Mouse (Mus musculus): ENCODE measurements around the gene Ddx17. TPM values are rescaled to one million over a fixed set of nuclear protein-coding genes. Genes with fewer than 3 reads are reported as not detected.

Gene Ddx17
- polyA plus RNA-seq, 1 experiment from 2014 or later, result 42.0 TPM

DNA sequence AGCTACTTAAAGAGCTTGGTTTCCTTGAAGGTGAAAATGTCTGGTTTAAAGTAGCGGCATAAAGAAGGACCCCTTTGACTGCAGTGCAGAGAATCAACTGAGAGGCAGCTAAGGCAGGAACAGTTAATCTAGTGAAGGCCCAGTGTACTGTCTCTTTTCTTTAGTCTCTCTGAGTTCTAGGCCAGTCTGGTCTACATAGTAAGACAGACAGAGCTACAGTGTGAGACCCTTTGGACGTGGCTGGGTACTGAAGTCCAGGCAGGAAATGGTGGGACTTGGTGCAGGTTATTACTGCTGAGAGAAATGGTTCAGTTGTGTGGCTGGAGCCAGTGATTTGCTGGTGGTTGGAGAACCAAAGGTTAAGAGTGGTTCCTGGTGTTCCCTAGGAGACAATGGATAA lies 1.7 kb upstream of the Ddx17 start:
- no peak for ATAC-seq (ENCODE audit: insufficient read depth, low FRiP score)
- H3K9me3 ChIP-seq (replicated peaks; ENCODE audit: control insufficient read depth, low read length), result no peaks in the 10 kb centered on the region
- peaks cover 2% of the 10 kb centered on the region; the same call in 1 of the 2 replicates for H3K36me3 ChIP-seq (ENCODE audit: control insufficient read depth, insufficient read depth, low read length)
- no peak overlapping the region for H3K9ac ChIP-seq (ENCODE audit: low read length)
- H3K27ac ChIP-seq (ENCODE audit: low read length), result no peak overlapping the region
- H3K4me3 ChIP-seq (replicated peaks; ENCODE audit: low read length), result no peak overlapping the region
- no peak overlapping the region for H3K4me2 ChIP-seq (ENCODE audit: low read depth, low read length)
- WGBS, result 100% methylated on average over 2 of the region's 2 CpGs
- H3K27me3 ChIP-seq (ENCODE audit: control insufficient read depth, insufficient read depth, low read length), result no peaks in the 10 kb centered on the region; the same call in 1 of the 2 replicates
- H3K4me1 ChIP-seq (ENCODE audit: control insufficient read depth, insufficient read depth, low read length), result peaks cover 19% of the 10 kb centered on the region

DNA sequence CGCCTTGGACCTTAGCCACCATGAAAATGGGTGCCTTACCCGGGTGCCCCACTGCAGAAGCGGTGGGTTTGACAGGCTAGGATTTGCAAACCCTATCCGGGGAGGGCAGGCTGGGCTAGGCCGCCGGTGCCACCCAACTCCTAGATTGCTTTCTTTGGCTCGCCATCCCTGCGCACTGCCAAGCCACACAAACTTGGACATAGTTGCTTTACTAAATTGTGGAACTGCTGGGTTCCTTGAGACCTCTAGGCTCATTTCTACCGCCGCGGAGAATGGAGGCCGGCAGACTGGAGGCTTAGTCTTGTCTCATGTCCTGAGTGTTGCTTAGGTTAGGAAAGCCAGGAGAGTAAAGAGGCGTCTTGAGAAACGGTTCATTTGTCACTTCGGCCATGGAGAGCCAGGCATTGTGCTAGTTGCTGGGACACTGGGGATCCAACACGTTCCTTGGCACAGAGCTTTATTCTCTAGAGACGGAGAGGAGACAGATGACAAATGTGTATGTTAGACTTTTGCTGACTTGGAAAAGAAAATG lies 814 bp upstream of the Ddx17 start:
- H3K9me3 ChIP-seq (replicated peaks; ENCODE audit: control insufficient read depth, low read length), result no peaks in the 10 kb centered on the region
- peak overlapping the region; percentile 94 for H3K4me3 ChIP-seq (replicated peaks; ENCODE audit: low read length)
- ATAC-seq (ENCODE audit: insufficient read depth, low FRiP score), result no peak
- 77% methylated on average over 17 of the region's 17 CpGs for WGBS
- peaks cover 11% of the 10 kb centered on the region; the same call in 1 of the 2 replicates for H3K36me3 ChIP-seq (ENCODE audit: control insufficient read depth, insufficient read depth, low read length)
- H3K9ac ChIP-seq (ENCODE audit: low read length), result peak overlapping the region; percentile 77
- H3K4me1 ChIP-seq (ENCODE audit: control insufficient read depth, insufficient read depth, low read length), result peaks cover 19% of the 10 kb centered on the region
- H3K27ac ChIP-seq (ENCODE audit: low read length), result peak overlapping the region; percentile 98
- H3K27me3 ChIP-seq (ENCODE audit: control insufficient read depth, insufficient read depth, low read length), result no peaks in the 10 kb centered on the region; the same call in 1 of the 2 replicates
- H3K4me2 ChIP-seq (ENCODE audit: low read depth, low read length), result peak overlapping the region; percentile 77

DNA sequence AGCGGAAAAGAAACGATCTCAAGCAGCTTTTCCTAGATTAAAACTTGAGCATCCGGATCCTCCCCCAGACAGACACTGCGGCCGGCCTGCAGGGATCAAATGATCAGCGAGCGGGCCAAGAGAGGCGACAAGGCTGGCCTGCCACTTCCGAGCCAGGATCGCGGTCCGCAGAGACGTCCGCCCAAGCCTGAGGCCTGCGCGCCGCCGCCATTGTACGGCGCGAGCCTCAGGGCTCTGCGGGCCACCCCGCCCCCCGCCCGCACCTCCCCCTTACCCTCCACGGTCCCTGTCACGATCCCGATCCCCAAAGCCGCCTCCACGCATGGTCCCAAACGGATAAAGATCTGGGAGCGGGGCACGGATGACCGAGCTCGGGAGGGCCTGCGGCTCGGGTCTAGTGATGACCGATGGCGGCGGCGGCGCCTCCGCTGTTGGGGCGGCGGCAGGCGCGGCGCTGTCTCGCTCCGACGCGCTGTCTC lies 581 bp downstream of the Ddx17 start:
- peak overlapping the region; percentile 74 for H3K4me2 ChIP-seq (ENCODE audit: low read depth, low read length)
- peak; percentile 59 for ATAC-seq (ENCODE audit: insufficient read depth, low FRiP score)
- no peaks in the 10 kb centered on the region; the same call in 1 of the 2 replicates for H3K27me3 ChIP-seq (ENCODE audit: control insufficient read depth, insufficient read depth, low read length)
- H3K9me3 ChIP-seq (replicated peaks; ENCODE audit: control insufficient read depth, low read length), result no peaks in the 10 kb centered on the region
- H3K4me1 ChIP-seq (ENCODE audit: control insufficient read depth, insufficient read depth, low read length), result peaks cover 19% of the 10 kb centered on the region
- H3K36me3 ChIP-seq (ENCODE audit: control insufficient read depth, insufficient read depth, low read length), result peaks cover 15% of the 10 kb centered on the region; the same call in 1 of the 2 replicates
- WGBS, result under 1% methylated on average over 52 of the region's 52 CpGs
- H3K4me3 ChIP-seq (replicated peaks; ENCODE audit: low read length), result peak overlapping the region; percentile 94
- peak overlapping the region; percentile 98 for H3K27ac ChIP-seq (ENCODE audit: low read length)
- H3K9ac ChIP-seq (ENCODE audit: low read length), result peak overlapping the region; percentile 100

DNA sequence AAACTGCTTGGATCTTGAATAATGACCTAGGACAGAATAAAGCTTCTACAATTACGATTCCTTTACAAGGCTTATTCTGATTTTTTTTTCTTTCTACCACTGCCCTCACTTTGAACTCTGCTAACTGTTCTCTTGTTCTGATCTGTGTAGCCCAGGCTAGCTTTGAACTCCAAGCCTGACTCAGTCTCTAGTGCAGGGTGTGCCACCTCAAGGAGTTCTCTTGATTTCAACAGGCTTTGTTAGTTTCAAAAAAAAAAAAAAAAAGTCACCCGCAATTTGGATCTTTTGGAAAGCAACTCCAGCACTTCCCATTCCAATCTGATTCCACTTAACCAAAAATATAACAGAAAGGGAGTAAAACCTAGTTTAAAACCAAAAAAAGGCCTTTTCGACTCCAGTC lies 1.0 kb downstream of the Ddx17 start:
- H3K4me3 ChIP-seq (replicated peaks; ENCODE audit: low read length), result peak overlapping the region; percentile 94
- ATAC-seq (ENCODE audit: insufficient read depth, low FRiP score), result no peak
- H3K36me3 ChIP-seq (ENCODE audit: control insufficient read depth, insufficient read depth, low read length), result peaks cover 16% of the 10 kb centered on the region; the same call in 1 of the 2 replicates
- H3K9me3 ChIP-seq (replicated peaks; ENCODE audit: control insufficient read depth, low read length), result no peaks in the 10 kb centered on the region
- H3K4me2 ChIP-seq (ENCODE audit: low read depth, low read length), result peak overlapping the region; percentile 74
- no peaks in the 10 kb centered on the region; the same call in 1 of the 2 replicates for H3K27me3 ChIP-seq (ENCODE audit: control insufficient read depth, insufficient read depth, low read length)
- 0% methylated on average over 3 of the region's 3 CpGs for WGBS
- H3K9ac ChIP-seq (ENCODE audit: low read length), result peak overlapping the region; percentile 100
- H3K4me1 ChIP-seq (ENCODE audit: control insufficient read depth, insufficient read depth, low read length), result peaks cover 19% of the 10 kb centered on the region
- peak overlapping the region; percentile 98 for H3K27ac ChIP-seq (ENCODE audit: low read length)

DNA sequence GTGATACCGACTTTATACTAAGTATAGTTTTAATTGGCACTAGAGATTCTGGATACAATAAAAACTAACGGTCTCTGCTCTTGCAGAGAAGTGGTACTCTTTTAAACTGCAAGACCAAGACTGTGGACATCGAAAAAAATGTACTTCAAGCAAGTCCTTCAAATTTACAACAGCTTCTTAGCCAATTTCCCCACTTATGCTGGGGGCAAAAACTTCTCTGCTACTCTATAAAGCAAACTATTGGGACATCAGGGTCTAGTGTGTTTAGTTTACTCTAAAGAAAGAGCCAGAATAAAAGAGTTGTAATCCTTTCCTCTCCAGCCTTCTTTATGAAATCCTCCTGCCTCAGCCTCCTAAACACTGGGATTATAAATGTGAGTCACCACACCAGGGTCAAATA lies 2.6 kb downstream of the Ddx17 start:
- no peak overlapping the region for H3K27ac ChIP-seq (ENCODE audit: low read length)
- H3K9me3 ChIP-seq (replicated peaks; ENCODE audit: control insufficient read depth, low read length), result no peaks in the 10 kb centered on the region
- H3K4me1 ChIP-seq (ENCODE audit: control insufficient read depth, insufficient read depth, low read length), result peaks cover 19% of the 10 kb centered on the region
- H3K9ac ChIP-seq (ENCODE audit: low read length), result no peak overlapping the region
- no peak for ATAC-seq (ENCODE audit: insufficient read depth, low FRiP score)
- peak overlapping the region; percentile 74 for H3K4me2 ChIP-seq (ENCODE audit: low read depth, low read length)
- H3K4me3 ChIP-seq (replicated peaks; ENCODE audit: low read length), result peak overlapping the region; percentile 94
- H3K27me3 ChIP-seq (ENCODE audit: control insufficient read depth, insufficient read depth, low read length), result no peaks in the 10 kb centered on the region; the same call in 1 of the 2 replicates
- WGBS, result 92% methylated on average over 3 of the region's 3 CpGs
- peaks cover 23% of the 10 kb centered on the region for H3K36me3 ChIP-seq (ENCODE audit: control insufficient read depth, insufficient read depth, low read length)

DNA sequence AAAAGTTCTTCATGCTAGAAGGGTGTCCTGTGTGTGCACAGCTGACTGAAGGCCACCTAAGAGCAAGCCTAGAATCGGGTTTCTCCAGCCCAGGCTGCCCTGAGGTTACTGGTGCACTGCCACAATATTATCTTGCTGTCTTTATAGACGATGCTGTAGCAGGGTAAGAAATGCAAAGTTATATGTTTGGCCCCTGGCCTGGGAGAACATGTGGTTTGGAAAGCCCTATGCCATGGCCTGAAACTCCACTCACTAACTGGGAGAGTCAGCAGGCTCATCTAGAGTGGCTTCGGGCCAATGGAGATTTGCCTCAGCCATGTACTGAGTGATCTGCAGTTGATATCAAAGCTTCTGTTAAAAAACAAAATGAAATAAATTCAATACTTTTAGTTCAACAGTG lies 12.7 kb downstream of the Ddx17 start:
- no peak for ATAC-seq (ENCODE audit: insufficient read depth, low FRiP score)
- Histone ChIP-seq H3K27me3 (ENCODE audit: control insufficient read depth, insufficient read depth, low read length) (no peaks in the 10 kb centered on the region), H3K4me1 (ENCODE audit: control insufficient read depth, insufficient read depth, low read length) (no peaks in the 10 kb centered on the region), H3K9ac (ENCODE audit: low read length) (no peak overlapping the region), H3K36me3 (ENCODE audit: control insufficient read depth, insufficient read depth, low read length) (peaks cover 59% of the 10 kb centered on the region), H3K4me3 (replicated peaks; ENCODE audit: low read length) (no peak overlapping the region), H3K27ac (ENCODE audit: low read length) (no peak overlapping the region), H3K4me2 (ENCODE audit: low read depth, low read length) (no peak overlapping the region), H3K9me3 (replicated peaks; ENCODE audit: control insufficient read depth, low read length) (no peaks in the 10 kb centered on the region)
- WGBS, result 82% methylated on average over 3 of the region's 3 CpGs

DNA sequence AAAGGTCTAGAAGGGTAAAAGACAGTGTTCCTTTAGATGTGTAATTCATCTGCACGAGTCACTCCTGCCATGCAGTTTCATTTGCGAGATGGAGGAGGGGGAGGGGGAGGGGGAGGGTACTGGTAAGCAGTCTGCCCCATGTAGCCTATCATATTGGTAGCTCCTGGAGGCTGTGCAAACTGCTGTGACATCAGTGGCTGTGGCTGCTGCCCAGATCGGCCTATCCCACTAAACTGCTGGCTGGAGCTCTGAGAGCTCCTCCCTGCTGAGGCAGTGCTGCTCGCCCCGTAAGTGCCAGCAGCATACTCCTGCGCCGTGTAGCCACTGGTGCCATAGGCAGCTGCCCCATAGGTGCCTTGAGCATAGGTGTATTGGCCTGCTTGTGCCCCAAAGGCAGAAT lies 16.6 kb downstream of the Ddx17 start:
- no peak for ATAC-seq (ENCODE audit: insufficient read depth, low FRiP score)
- WGBS, result 71% methylated on average over 7 of the region's 7 CpGs
- no peaks in the 10 kb centered on the region; the same call in 1 of the 2 replicates for H3K4me1 ChIP-seq (ENCODE audit: control insufficient read depth, insufficient read depth, low read length)

DNA sequence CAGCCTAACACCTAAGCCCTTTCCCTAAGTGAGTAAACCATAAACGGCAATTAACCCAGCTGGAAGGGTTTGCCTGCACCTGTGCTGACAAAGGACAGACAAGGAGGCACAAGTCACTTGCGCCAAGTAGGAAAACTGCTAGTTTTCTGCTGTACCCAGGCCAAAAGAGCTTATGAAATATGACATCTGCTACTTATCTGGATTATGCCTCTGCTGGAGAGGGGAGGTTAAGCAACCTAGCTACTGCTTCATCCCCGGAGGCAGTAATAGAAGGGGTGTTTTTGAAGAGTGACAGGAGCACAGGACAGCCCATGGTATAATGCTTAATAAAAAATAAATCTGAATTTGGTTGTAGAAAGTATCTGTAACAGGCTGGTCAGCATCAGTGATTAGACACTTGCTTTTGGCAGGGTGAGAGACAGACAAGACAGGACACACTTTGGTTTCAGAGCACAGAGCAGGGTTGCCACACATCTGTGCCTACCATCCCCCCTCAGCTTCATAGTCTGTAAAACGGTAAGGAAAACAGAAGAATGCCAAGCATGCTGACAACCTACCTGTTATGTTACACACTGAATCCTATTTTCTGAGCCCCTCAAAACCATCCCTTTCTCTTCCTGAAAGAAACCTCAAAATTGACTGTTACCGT lies 18.4 kb downstream of the Ddx17 start:
- Histone ChIP-seq H3K9me3 (replicated peaks; ENCODE audit: control insufficient read depth, low read length) (no peaks in the 10 kb centered on the region), H3K27ac (ENCODE audit: low read length) (no peak overlapping the region), H3K36me3 (ENCODE audit: control insufficient read depth, insufficient read depth, low read length) (peaks cover 41% of the 10 kb centered on the region), H3K4me3 (replicated peaks; ENCODE audit: low read length) (no peak overlapping the region), H3K4me2 (ENCODE audit: low read depth, low read length) (no peak overlapping the region), H3K4me1 (ENCODE audit: control insufficient read depth, insufficient read depth, low read length) (no peaks in the 10 kb centered on the region; the same call in 1 of the 2 replicates), H3K9ac (ENCODE audit: low read length) (no peak overlapping the region), H3K27me3 (ENCODE audit: control insufficient read depth, insufficient read depth, low read length) (no peaks in the 10 kb centered on the region)
- no peak for ATAC-seq (ENCODE audit: insufficient read depth, low FRiP score)
- 50% methylated on average over 5 of the region's 5 CpGs for WGBS

More for the DNA sequence above, 16.6 kb downstream of the Ddx17 start:
- H3K4me3 ChIP-seq (replicated peaks; ENCODE audit: low read length), result no peak overlapping the region
- no peak overlapping the region for H3K27ac ChIP-seq (ENCODE audit: low read length)
- no peaks in the 10 kb centered on the region for H3K9me3 ChIP-seq (replicated peaks; ENCODE audit: control insufficient read depth, low read length)
- H3K36me3 ChIP-seq (ENCODE audit: control insufficient read depth, insufficient read depth, low read length), result peaks cover 49% of the 10 kb centered on the region
- H3K27me3 ChIP-seq (ENCODE audit: control insufficient read depth, insufficient read depth, low read length), result no peaks in the 10 kb centered on the region
- no peak overlapping the region for H3K4me2 ChIP-seq (ENCODE audit: low read depth, low read length)
- H3K9ac ChIP-seq (ENCODE audit: low read length), result no peak overlapping the region

DNA sequence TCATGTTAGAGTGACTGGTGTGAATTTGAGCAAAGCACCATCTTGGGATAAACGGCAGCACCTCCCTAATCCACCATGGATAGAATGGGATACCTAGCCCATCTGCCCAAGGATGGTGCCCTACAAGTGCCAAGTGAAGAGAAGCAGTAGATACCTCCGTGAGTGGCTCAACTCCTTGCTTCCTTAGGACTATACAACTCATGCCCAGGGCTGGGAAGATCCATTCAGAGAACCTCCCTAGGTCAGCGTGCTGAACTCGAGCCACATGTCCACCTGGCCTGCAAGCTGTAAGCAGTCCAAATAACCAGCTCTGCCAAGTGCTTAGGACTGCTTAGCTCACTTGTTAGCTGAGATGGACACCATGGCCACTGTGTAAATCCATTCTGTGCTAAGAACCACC lies 19.3 kb downstream of the Ddx17 start:
- Histone ChIP-seq H3K9ac (ENCODE audit: low read length) (no peak overlapping the region), H3K36me3 (ENCODE audit: control insufficient read depth, insufficient read depth, low read length) (peaks cover 41% of the 10 kb centered on the region), H3K27ac (ENCODE audit: low read length) (no peak overlapping the region), H3K9me3 (replicated peaks; ENCODE audit: control insufficient read depth, low read length) (no peaks in the 10 kb centered on the region), H3K4me2 (ENCODE audit: low read depth, low read length) (no peak overlapping the region), H3K4me1 (ENCODE audit: control insufficient read depth, insufficient read depth, low read length) (no peaks in the 10 kb centered on the region; the same call in 1 of the 2 replicates), H3K4me3 (replicated peaks; ENCODE audit: low read length) (no peak overlapping the region), H3K27me3 (ENCODE audit: control insufficient read depth, insufficient read depth, low read length) (no peaks in the 10 kb centered on the region)
- ATAC-seq (ENCODE audit: insufficient read depth, low FRiP score), result no peak
- 78% methylated on average over 4 of the region's 4 CpGs for WGBS

Data from stomach, embryonic 16.5 days (tissue).